Mouse (Mus musculus) forebrain, embryonic 14.5 days (tissue): ENCODE measurements around the gene Exoc3l4. TPM values are rescaled to one million over a fixed set of nuclear protein-coding genes. Genes with fewer than 3 reads are reported as not detected.

Experiments
- ATAC-seq: fragments of 200-750 bp; cut with Nextera tagmentation; 2 replicates; pipeline ENCODE4 v1.8.0; 2017; ENCODE audit warnings: mild to moderate bottlenecking, moderate library complexity
- DNase-seq: peaks from one replicate; pipeline ENCODE4 v3.0.0-alpha.2; 2015; ENCODE audit warnings: low spot score
- H3K27ac ChIP-seq: fragments of 300-500 bp; sonication (generic); 2 replicates; pipeline ENCODE4 v1.5.1; 2014; ENCODE audit warnings: low read depth, mild to moderate bottlenecking, control low read depth, low read length, moderate library complexity
- H3K27me3 ChIP-seq: fragments of 300-500 bp; sonication (generic); replicated peaks from 2 replicates; pipeline ENCODE4 v1.6.1; 2014; ENCODE audit warnings: low read length, control low read depth, mixed read lengths; ENCODE audit not compliant: control insufficient read depth, insufficient read depth
- H3K36me3 ChIP-seq: fragments of 300-500 bp; sonication (generic); 2 replicates; pipeline ENCODE4 v1.6.1; 2014; ENCODE audit warnings: low read length, control low read depth; ENCODE audit not compliant: control insufficient read depth, insufficient read depth
- H3K4me1 ChIP-seq: fragments of 300-500 bp; sonication (generic); 2 replicates; pipeline ENCODE4 v1.6.1; 2014; ENCODE audit warnings: antibody characterized with exemption, low read length, control low read depth; ENCODE audit not compliant: control insufficient read depth, insufficient read depth
- H3K4me2 ChIP-seq: fragments of 300-500 bp; sonication (generic); 2 replicates; pipeline ENCODE4 v1.6.1; 2014; ENCODE audit warnings: mild to moderate bottlenecking, control low read depth, low read length
- H3K4me3 ChIP-seq: fragments of 300-500 bp; sonication (generic); 2 replicates; pipeline ENCODE4 v1.5.1; 2014; ENCODE audit warnings: low read depth, low read length, control low read depth
- H3K9ac ChIP-seq: fragments of 300-500 bp; sonication (generic); 2 replicates; pipeline ENCODE4 v1.6.1; 2014; ENCODE audit warnings: mild to moderate bottlenecking, low read length, control low read depth, moderate library complexity
- H3K9me3 ChIP-seq: fragments of 300-500 bp; sonication (generic); replicated peaks from 2 replicates; pipeline ENCODE4 v1.6.1; 2016; ENCODE audit warnings: low read length, control low read depth, mixed read lengths; ENCODE audit not compliant: control insufficient read depth
- WGBS: fragments of 180-500 bp; shearing (Covaris S2); extraction: QIAGEN DNeasy Blood & Tissue Kit; methylation state at CpG from one replicate; pipeline ENCODE4 v1.1.7; 2014; 5-methylcytosine and 5-hydroxymethylcytosine counted together
- polyA plus RNA-seq: library from polyadenylated mRNA; unstranded; fragments of >200 nt; fragmentation: Nextera tagmentation; extraction: Ambion mirVana; gene quantifications from 2 replicates; pipeline ENCODE4 v1.2.1, GENCODE M21; 2014

Exoc3l4 gene
- polyA plus RNA-seq, 1 experiment from 2014 or later: 2.7 TPM

- Histone ChIP-seq H3K27ac (no peak overlapping the region), H3K9ac (no peak overlapping the region), H3K4me3 (no peak overlapping the region), H3K4me1 (no peaks in the 10 kb centered on the region), H3K27me3 (no peaks in the 10 kb centered on the region), H3K9me3 (no peaks in the 10 kb centered on the region), H3K4me2 (no peak overlapping the region), H3K36me3 (no peaks in the 10 kb centered on the region)
- DNase-seq: no peak
- whole genome bisulfite sequencing: 97% methylated on average over 3 of the region's 3 CpGs
- no peak for ATAC-seq
These were observed 49.6 kb downstream of the Exoc3l4 start for GRCm38 (mm10) chr12:111466369-111466768.

GRCm38 (mm10) chr12:111468206-111468605 is 51.4 kb downstream of the Exoc3l4 start:
- Histone ChIP-seq H3K36me3 (no peaks in the 10 kb centered on the region), H3K9me3 (no peaks in the 10 kb centered on the region), H3K4me1 (peaks cover 3% of the 10 kb centered on the region; the same call in 1 of the 2 replicates), H3K4me3 (no peak overlapping the region), H3K9ac (no peak overlapping the region), H3K27me3 (no peaks in the 10 kb centered on the region), H3K27ac (no peak overlapping the region), H3K4me2 (no peak overlapping the region)
- ATAC-seq (no peak), DNase-seq (no peak)
- 77% methylated on average over 7 of the region's 7 CpGs for WGBS

DNA sequence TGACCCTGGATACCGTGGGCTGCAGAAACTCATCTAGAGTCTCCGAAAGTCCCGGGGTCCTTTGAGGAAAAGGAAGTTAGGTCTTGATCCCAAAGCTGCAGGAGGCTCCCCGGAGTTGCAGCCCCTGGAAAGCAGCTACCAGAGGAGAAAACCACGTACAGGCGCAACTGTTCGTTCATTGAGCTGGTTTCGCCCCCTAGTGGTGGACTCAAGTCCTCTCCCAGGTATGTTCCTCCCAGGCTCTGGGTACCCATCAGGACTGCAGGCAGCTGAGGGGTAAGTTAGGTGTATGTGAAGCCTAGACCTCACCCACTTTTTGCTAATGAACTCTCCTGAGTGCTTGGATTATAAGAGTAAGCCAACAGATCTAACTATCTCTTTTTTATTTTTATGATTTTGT is 52.7 kb downstream of the Exoc3l4 start:
- DNase-seq (peak; percentile 84), ATAC-seq (no peak)
- H3K27ac ChIP-seq: no peak overlapping the region
- WGBS: 10% methylated on average over 8 of the region's 8 CpGs
- no peak overlapping the region for H3K9ac ChIP-seq
- peaks cover 3% of the 10 kb centered on the region; the same call in 1 of the 2 replicates for H3K4me1 ChIP-seq
- H3K36me3 ChIP-seq: no peaks in the 10 kb centered on the region
- H3K27me3 ChIP-seq: no peaks in the 10 kb centered on the region
- no peak overlapping the region for H3K4me2 ChIP-seq
- no peak overlapping the region for H3K4me3 ChIP-seq
- H3K9me3 ChIP-seq: no peaks in the 10 kb centered on the region

- WGBS: 68% methylated on average over 1 of the region's 1 CpGs
- no peak overlapping the region for H3K27ac ChIP-seq
- ATAC-seq (no peak), DNase-seq (no peak)
- peaks cover 5% of the 10 kb centered on the region; the same call in 1 of the 2 replicates for H3K4me1 ChIP-seq
- no peak overlapping the region for H3K4me2 ChIP-seq
- H3K4me3 ChIP-seq: no peak overlapping the region
- H3K27me3 ChIP-seq: no peaks in the 10 kb centered on the region
- no peaks in the 10 kb centered on the region for H3K9me3 ChIP-seq
- no peak overlapping the region for H3K9ac ChIP-seq
- H3K36me3 ChIP-seq: no peaks in the 10 kb centered on the region
These were observed 54.3 kb downstream of the Exoc3l4 start for GRCm38 (mm10) chr12:111471119-111471518.

DNA sequence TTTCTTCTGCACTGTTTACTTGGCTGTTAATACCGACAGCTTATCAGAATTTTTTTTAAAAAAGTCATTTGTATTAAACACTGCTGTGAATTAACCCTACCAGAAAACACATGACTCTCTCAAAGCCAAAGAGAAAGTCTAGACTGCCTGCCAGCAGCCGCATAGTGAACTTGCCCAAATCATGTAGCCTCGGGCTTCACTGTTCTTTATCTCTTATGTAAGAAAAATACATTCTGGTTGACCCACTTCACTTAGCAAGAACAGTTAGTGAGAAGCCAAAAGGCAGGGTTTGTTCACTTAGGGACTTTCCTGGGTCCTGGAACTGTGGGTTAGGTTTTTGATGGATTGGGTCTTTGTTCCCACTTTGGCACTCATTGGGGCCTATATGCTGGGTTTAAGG is 54.9 kb downstream of the Exoc3l4 start:
- WGBS: 87% methylated on average over 3 of the region's 3 CpGs
- Histone ChIP-seq H3K4me3 (no peak overlapping the region), H3K4me1 (peaks cover 5% of the 10 kb centered on the region; the same call in 1 of the 2 replicates), H3K9ac (no peak overlapping the region), H3K4me2 (no peak overlapping the region), H3K27me3 (no peaks in the 10 kb centered on the region), H3K9me3 (no peaks in the 10 kb centered on the region), H3K36me3 (no peaks in the 10 kb centered on the region), H3K27ac (no peak overlapping the region)
- no peak for DNase-seq
- ATAC-seq: no peak

GRCm38 (mm10) chr12:111472886-111473285 is 56.1 kb downstream of the Exoc3l4 start:
- Histone ChIP-seq H3K27me3 (no peaks in the 10 kb centered on the region), H3K36me3 (no peaks in the 10 kb centered on the region), H3K4me3 (no peak overlapping the region), H3K4me2 (no peak overlapping the region), H3K4me1 (peaks cover 5% of the 10 kb centered on the region; the same call in 1 of the 2 replicates), H3K27ac (no peak overlapping the region), H3K9ac (no peak overlapping the region), H3K9me3 (no peaks in the 10 kb centered on the region)
- ATAC-seq (no peak), DNase-seq (peak; percentile 43)
- 40% methylated on average over 5 of the region's 5 CpGs for WGBS

DNA sequence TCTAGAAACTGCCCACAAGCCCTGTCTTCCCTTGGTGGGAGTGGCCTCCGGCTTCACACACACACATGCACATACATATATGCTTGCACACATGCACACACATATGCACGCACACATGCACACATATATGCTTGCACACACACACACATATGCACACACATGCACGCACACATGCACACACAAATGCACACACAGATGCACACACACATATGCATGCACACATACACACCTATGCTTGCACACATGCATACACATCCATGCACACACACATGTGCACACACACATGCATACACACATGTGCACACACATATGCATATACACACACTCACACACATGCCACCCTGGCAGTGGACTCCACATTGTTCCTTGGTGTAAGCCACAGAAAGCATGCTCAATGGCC is 57.6 kb downstream of the Exoc3l4 start:
- 96% methylated on average over 3 of the region's 3 CpGs for WGBS
- peaks cover 5% of the 10 kb centered on the region; the same call in 1 of the 2 replicates for H3K4me1 ChIP-seq
- no peak for ATAC-seq
- no peaks in the 10 kb centered on the region for H3K9me3 ChIP-seq
- no peaks in the 10 kb centered on the region for H3K27me3 ChIP-seq
- no peak for DNase-seq
- H3K27ac ChIP-seq: no peak overlapping the region
- H3K36me3 ChIP-seq: no peaks in the 10 kb centered on the region
- no peak overlapping the region for H3K4me3 ChIP-seq
- no peak overlapping the region for H3K4me2 ChIP-seq
- H3K9ac ChIP-seq: no peak overlapping the region

DNA sequence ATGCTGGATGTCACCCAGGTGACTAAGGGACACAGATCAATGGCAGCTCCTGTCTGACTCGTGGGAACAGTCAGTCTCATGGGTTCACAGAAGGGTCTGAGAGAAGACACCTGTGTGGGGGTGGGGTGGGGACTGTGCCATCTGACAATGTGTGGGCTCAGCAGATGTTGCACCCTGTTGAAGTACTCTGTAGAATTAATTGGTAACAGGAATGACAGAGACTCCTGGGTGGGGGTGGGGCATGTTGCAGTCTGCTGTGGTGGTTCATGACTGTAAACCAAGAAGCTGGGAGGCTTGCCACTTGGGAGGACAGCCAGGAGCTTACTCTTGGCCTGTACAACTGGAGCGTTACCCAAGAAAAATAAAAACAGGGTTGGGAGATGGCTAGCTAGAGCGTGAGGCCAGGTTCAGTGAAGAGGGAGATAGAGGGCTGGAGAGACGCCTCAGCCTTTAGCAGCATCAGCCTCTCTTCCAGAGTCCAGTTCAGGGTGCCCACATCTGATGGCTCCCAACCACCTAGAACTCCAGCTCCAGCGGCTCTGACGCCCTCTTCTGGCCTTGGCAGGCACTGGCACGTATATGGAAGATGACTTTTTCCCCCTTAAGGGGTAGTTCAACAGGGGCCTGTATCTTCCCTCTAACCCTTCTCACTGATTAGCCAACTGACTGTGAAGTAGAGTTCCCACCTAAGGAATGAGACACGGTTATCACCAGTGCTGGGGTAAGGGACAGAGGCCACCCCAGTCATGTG is 58.3 kb downstream of the Exoc3l4 start:
- no peaks in the 10 kb centered on the region for H3K27me3 ChIP-seq
- DNase-seq (peak; percentile 70), ATAC-seq (peak; percentile 29; the same call in 1 of the 2 replicates)

GRCm38 (mm10) chr12:111478924-111479323 is 62.1 kb downstream of the Exoc3l4 start:
- no peak overlapping the region for H3K4me2 ChIP-seq
- no peak for ATAC-seq
- H3K9me3 ChIP-seq: no peaks in the 10 kb centered on the region
- no peaks in the 10 kb centered on the region for H3K36me3 ChIP-seq
- H3K27me3 ChIP-seq: peaks cover under 1% of the 10 kb centered on the region
- no peak overlapping the region for H3K27ac ChIP-seq
- DNase-seq: no peak
- H3K4me1 ChIP-seq: peaks cover 2% of the 10 kb centered on the region; the same call in 1 of the 2 replicates
- no peak overlapping the region for H3K9ac ChIP-seq
- H3K4me3 ChIP-seq: no peak overlapping the region
- WGBS: 57% methylated on average over 5 of the region's 5 CpGs

More for the DNA sequence above, 58.3 kb downstream of the Exoc3l4 start:
- Histone ChIP-seq H3K9ac (no peak overlapping the region), H3K9me3 (no peaks in the 10 kb centered on the region), H3K4me2 (no peak overlapping the region), H3K27ac (no peak overlapping the region), H3K4me3 (no peak overlapping the region), H3K36me3 (no peaks in the 10 kb centered on the region), H3K4me1 (peaks cover 5% of the 10 kb centered on the region; the same call in 1 of the 2 replicates)
- 47% methylated on average over 8 of the region's 8 CpGs for WGBS
